Mouse (Mus musculus): Measurements from ENCODE around the gene Trpc4ap.
A peak's percentile ranks its signal among the peaks of the same experiment; 100 is the strongest.

DNA sequence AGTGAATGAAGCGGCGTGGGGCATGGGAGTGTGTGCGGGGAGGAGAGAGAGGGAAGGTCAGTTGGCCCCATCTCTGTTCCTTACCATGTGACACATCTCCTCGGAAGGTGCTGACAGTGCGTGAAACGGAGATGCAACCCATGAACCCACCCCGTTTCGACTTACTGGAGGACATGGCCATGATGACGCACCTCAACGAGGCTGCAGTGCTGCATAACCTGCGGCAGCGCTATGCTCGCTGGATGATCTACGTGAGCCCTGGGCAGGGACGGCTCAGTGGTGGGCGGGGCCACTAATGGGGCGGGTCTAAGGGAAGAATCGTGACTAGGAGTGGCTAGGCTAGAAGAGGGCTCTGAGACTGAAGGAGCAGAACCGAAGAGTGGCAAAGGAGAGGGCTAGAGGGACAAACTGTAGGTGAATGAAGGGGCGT, 78.8 kb downstream of the Trpc4ap start:
- TF ChIP-seq CTCF (IDR thresholded peaks at IDR 0.05; ENCODE audit: low read depth) (peak; percentile 45; the same call in 1 of the 2 replicates), EP300 (IDR thresholded peaks at IDR 0.05; ENCODE audit: low read depth) (no peak)

Data from liver, embryonic 14.5 days (tissue).